Mouse (Mus musculus): ENCODE measurements around the gene Sult6b2.

The Sult6b2 gene

DNA sequence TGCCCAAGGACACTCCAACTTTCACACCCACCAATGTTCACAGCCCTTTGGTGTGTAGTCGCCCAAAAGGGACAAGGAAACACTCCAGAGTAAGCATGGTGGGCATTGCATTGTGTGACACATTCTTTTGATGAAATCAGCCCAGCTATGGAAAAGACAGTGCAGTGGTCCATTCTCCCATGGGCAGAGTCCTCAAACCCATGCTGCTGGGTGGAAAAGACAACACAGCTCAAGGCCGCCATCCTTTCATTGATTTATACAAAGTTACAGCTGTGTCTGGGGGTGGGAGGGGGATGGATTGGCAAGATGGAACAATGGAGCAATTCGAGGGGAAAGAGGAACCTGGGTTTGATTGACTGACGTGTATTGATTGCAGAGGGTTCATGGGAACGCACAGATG lies 8.7 kb upstream of the Sult6b2 start:
- in situ Hi-C loops (cut with MboI; ENCODE audit: low sequenced_read_pairs) = no loop called here

DNA sequence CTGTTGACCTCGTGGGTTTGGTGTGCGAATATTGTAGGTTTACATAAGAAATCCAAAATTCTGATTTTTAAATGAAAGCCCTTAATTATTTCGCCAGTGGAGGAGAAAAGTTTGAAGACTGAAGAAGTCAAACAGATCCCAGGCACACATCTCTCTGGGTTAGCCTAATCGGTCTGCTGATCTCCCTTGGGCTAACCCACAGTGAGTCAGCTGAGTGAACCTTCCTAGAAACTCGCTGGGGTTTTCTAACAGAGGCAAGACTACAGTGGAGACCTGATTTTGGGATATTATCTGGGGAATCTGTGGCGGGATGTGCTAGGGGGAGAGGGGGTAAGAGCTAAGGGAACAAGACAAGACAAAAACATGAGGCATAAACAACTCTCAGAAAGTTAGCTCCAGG lies 5.9 kb upstream of the Sult6b2 start:
- in situ Hi-C loops (cut with MboI; ENCODE audit: low sequenced_read_pairs) = no loop called here

DNA sequence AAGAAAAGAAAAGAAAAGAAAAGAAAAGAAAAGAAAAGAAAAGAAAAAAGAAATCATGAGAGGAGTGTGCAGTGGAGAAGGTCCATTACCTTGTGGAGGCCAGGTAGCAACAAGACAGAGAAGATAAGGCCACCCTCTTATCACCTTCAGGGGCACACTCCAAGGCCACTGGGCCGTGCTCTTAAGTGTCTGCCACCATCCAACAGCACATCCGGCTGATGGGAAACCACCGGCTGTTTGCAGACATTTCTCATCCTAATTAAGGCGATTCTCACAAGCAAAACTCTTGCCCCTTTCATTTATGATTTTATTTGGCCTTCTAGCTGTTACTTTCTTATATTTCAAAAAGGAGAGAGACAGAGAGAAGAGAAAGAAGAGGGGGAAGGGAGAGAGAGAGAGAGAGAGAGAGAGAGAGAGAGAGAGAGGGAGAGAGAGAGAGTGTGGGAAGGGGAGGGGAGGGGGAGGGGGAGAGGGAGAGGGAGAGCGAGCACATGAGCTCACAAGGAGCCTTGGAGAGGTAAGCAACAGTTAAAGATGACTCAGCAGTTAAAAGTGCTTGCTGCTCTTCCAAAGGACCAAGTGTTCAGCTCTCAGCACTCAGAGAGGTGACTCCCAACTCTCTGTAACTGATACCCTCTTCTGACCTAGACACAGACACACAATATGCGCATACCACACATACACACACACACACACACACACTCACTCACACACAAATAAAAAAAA lies 5.2 kb upstream of the Sult6b2 start:
- in situ Hi-C loops (cut with MboI; ENCODE audit: low sequenced_read_pairs) = no loop called here

DNA sequence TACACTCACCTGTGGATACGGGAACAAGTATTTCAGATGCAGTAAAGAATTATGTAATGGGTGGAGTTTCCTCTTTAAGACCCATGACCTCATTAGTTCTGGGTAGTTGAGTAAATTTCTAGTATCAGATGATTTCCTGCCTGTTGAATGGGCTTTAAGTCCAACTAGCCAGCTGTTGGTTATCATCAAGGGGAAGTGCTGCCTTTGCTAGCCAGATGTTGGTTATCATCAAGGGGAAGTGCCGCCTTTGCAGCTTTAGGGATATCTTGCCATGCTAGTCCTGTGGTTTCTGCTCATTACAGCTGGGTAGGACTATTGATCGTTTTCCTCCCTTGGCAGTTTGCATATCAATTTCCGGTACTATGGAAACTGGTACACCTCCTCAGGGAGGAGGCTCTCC lies 2.0 kb upstream of the Sult6b2 start:
- in situ Hi-C loops (cut with MboI; ENCODE audit: low sequenced_read_pairs) = no loop called here

DNA sequence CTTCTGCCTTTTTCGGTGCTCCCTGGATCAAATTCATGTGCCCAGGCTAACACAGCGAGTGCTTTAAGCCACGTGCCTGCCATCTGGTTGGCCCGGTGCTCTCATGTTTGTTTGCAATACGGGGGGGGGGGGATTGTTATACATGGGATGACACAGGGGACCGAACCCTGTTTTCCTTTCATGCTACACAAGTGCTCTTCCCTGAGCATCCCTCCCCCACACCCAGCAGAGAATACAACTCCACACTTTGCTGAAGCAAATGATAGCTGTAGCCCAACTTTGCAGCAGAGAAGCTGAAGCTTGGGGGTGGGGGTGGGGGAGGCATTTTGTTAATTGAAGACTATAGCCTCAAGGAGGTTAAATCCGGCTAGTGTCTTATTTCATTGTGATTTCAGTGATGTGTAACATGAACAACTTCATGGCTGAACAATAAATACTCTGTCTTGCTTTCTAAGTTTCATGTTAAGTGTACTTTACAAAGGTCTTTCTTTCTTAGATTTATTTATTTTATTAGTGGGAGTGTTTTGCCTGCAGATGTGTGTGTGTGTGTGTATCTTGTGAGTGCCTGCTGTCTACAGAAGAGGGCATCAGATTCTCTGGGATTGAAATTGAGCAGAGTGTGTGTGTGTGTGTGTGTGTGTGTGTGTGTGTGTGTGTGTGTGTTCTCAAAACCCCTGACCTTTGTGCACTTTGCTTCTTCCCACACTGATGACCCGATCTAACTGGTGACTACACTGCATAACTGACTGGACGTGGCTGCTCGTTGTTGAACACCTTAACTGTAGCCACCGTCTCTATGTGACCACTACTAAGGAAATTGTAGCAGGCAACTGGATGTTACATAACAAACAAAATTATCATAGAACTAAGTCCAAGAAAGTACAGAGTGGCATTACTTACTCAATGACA lies 1.4 kb downstream of the Sult6b2 start:
- in situ Hi-C loops (cut with MboI; ENCODE audit: low sequenced_read_pairs) = no loop called here

DNA sequence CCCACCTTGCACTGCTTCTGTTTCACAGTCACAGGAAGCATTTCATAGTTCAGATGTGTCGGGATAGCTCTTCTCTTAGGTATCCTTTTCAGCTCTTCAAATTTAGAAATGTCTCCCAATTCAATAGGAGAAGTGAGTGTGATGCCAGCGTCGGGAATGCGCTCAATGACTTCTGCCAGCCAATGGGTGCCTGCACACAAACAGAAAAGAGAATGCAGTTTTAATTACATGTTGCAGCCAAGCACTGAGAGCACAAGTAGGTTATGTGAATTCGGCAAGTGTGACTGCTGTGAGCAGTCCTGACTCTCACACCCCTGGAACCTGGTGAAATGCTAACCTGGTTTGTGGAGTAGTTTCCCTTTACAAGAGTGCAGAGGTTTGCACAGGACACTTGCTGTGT lies 2.6 kb downstream of the Sult6b2 start:
- in situ Hi-C loops (cut with MboI; ENCODE audit: low sequenced_read_pairs) = no loop called here

DNA sequence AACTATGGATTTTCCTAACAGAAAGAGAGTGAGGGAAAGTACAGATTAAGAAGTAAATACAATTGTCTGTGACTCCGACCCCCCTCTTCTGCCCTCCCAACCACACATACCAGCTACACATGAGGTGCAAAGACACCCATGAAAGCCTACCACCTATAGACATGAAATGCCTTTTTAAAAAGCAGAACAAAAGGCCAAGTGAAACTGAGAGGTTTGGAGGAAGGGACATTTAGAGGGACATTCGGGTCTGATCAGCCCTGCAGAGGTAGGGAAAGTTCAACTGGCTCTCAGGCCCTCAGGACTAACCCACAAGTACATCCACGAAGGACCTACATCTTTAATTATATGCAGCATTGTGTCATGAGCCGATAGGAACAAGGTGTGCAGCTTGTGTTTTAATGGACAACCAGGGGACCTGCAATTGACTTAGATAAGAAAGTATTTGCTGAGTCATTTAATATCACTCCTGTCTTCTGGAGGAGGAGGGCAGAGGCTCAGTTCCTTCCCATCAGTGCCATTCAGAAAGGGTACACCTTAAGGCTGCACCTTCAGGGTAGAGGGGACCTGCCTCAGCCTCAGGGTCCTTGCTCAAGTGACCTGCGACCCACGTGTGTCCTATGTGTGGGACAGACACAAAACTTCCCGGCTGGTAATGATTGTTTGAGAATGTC lies 4.5 kb downstream of the Sult6b2 start:
- in situ Hi-C loops (cut with MboI; ENCODE audit: low sequenced_read_pairs) = no loop called here

DNA sequence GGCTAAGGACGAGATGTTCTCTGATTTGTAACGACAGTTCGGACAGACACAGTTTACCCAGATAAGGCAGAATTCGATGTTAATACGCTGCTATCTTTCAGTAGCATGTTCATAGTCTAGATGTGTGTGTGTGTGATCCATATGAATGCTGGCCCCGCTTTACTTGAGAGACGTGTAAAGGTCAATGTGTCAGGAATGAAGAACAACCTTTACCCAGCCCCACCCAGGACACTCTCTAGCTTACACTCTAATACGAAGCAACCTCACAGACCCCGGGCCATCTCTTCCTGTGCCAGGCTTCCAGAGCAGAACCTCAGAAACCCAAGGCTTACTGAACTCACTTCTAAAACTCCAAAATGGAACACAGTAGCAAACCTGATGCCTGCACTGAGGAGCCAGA lies 5.5 kb downstream of the Sult6b2 start:
- in situ Hi-C loops (cut with MboI; ENCODE audit: low sequenced_read_pairs) = no loop called here

DNA sequence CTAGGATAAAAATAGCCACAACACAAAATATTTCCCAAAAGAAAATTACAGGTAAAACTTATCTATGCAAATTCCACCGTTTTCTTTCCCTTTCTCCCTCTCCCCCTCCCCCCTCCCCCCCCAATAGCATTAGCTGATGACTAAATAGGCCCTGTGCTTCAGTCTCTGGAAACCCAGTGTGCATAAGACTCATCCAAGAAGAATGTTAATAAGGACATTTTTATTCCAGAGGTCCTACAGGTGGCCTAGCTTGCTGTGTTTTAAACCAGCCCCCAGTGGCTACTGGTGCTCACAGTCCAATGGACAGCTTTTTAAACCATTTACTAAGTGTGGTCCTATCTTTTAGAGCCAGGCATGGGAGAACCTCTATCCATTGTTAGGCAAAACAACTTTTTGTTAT lies 6.3 kb downstream of the Sult6b2 start:
- in situ Hi-C loops (cut with MboI; ENCODE audit: low sequenced_read_pairs) = no loop called here

DNA sequence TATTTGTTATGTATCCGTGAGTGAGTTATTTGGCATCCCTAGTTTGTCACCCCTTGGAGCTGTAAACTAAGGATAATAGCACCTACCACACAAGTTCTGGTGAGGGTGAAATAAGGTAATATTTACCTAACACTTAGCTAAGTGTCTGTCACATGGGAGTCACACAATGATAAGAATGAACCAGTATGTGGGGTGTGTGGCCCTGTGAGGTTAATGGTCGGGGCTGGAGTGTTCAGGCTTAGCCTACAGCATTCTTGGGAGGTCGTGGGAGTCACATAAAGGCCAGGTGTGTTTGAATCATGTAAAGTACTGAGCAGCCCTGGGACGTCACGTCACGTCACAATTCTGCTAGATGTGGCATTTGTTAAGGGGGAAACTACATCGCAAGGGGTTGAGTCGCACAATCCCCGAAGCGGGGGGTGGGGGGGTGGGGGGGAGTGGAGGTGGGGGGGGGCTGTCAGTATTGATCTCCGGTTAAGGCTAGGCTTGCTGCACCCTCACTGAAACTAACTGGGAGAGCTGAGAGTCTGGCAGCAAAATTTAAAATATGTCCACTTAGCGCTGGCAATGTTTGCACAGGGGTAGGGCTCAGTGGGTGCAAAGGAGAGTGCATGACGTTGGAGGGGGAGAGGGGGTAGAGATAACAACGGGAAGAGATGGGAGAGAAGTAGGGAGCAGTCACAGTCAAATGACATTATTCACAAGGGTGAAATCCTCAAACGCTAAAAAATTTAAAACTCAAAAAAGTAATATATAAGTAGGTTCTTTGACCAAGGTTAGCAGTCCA lies 8.5 kb downstream of the Sult6b2 start:
- in situ Hi-C loops (cut with MboI; ENCODE audit: low sequenced_read_pairs) = no loop called here

DNA sequence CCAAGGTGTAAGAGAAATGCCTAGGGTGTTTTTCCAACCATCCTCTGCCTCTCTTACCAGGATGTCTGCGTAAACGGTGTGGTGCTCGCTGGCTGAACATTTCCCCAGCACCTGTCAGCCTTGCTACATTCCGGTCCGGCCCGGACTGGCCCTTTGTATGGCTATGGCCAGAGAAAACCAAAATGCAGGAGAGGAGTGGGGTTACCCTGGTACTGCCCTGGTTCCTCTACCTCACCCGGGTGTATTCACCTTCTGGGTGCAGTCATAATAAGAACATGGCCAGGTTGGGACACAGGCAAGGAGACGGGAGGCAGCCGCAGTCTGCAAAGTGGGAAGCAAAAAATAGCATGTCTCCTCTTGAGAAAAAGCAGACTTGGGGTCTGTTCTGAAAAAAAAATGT lies 9.2 kb downstream of the Sult6b2 start:
- in situ Hi-C loops (cut with MboI; ENCODE audit: low sequenced_read_pairs) = no loop called here

DNA sequence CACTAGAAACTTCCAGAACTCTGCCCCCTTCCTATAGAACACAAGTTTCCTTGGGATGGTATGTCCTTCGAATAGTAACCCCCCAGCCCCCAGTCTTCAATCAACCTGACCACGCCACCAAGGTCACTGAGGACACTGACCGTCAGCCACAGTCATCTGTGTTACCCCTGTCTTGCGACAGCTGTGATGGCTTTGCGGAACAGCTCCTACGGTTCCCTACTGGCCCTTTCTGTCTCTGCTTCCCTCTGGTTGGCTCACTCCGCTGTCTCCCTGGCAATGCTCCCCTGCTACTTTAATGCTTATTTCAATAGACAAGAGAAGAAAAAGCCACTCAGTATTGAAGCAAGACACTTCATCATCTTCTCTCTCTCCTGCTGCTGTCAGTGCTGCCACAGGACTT lies 10.8 kb downstream of the Sult6b2 start:
- in situ Hi-C loops (cut with MboI; ENCODE audit: low sequenced_read_pairs) = no loop called here

DNA sequence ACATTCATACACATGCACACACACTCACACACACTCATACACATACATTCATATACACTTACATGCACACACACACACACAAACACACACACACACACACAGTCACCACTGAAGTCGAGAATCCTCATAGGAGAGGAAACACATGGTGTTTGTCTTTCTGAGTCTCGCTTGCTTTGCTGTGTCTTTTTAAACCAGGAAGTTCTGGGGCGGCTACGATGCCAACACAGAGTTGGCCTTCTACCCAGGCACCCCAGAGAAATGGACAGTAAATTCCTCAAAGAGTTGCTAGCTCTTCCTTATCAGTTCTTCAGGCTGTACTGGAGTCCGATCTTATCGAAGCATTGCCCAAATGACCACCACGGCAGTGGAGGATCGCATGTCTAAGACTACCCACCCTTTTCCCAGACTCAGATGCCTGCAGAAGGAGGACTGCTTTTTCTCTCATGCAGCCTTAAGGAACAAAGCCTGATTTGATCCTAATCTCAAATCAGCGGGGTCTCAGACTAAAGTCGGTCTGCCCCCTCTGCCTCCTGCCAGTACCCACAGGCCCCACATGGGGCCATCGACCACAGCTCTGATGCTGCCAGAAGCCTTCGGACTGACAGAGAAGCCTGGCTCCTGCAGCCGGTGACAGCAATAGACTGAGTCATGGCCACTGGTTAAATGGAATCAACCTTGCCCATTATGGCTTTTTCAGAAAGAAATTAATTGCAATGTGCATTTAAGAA lies 11.9 kb downstream of the Sult6b2 start:
- in situ Hi-C loops (cut with MboI; ENCODE audit: low sequenced_read_pairs) = no loop called here

DNA sequence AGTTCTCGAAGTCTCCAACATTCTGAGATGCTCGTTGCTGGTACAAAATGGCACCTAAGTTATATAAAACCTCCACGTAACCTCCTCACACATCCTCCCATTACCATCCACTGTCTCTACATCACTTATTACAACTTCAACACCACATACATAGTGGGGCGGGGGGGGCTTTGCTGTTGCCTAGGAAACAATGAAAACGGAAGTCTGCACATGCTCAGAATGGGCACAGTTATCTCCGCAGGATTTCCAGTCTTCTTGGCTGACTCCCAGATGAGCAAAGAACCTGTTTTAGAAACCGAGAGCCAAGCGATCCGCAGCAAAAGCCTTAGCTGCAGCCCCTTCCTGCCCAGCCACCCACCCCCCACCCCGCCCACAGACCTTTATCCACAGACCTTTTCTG lies 14.6 kb downstream of the Sult6b2 start:
- in situ Hi-C loops (cut with MboI; ENCODE audit: low sequenced_read_pairs) = no loop called here

DNA sequence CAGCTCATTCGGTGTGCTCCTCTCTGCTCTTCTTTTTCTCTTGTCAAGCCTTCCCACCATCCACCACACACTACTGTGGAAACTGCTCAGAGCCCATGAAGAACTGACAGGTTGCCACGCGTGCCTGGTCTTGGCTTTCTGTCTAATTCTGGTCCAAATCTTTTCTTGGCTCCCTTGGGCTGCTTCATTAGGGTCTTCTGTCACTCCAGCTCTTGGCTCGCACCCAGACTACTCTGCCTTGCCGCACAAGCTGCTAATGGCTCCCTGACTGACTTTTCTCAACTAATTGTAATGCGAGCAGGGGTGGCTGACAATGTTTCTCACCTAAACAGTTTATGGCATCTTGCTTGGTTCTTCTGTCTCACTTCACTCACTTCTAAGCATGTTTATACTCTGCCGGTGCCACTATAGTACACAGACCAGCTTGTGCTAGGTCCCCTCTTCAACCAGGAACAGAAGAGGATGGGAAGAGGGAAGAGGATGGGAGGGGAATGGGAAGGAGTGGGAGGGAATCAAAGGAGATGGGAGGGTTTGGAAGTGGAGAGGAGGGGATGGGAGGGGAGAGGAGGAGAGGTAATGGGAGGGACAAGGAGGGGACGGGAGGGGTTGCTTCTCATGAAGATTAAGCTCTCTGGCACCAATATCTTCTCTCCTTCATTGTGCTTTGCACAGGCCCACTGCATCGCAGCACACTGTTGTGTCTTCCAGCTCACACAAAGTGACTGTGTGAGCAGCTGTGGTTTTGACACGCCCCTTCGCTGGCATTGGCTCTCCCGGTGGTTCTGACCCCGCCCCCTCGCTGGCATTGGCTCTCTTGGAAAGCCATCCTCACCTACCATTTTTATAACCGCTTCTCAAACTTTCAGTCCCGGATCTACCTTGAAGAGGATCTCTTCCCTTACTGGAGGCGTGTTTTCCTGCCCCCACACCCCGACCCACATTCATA lies 16.0 kb downstream of the Sult6b2 start:
- in situ Hi-C loops (cut with MboI; ENCODE audit: low sequenced_read_pairs) = no loop called here

DNA sequence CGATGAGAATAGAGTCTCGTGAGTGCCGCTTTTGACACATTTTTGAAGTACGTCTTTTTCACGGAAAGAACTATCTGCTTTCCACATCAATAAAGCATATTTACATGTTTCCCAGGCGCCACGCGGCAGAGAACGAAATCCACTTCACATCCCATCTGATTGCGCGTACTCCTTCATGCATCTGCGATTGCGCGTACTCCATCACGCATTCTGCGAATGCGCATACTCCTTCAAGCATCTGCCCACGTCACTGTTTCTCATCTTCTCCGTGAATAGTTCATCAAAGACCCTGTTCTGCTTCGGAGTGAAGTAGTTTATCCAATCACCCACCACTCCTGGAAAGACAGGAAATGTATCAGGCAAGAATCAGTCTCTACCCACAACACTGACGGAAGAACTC lies 18.2 kb downstream of the Sult6b2 start:
- in situ Hi-C loops (cut with MboI; ENCODE audit: low sequenced_read_pairs) = no loop called here

DNA sequence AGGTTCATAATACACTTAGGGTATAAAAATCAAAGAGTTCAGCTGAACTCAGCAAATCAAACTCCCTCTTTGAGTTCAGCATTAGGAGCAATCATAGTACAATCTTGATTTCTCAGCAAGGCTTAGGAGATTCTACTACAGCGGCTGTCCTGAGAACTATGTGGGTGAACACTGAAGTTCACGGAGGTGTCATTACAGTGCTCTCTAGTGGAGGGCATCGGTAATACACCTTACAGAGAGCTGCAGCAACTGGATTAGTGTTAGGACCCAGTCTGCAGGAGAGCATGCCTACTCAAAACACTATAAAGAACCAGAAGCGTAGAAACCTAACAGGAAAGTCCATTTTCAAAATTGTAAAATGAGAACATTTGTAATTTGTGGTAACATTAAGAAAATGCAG lies 19.0 kb downstream of the Sult6b2 start:
- in situ Hi-C loops (cut with MboI; ENCODE audit: low sequenced_read_pairs) = no loop called here

DNA sequence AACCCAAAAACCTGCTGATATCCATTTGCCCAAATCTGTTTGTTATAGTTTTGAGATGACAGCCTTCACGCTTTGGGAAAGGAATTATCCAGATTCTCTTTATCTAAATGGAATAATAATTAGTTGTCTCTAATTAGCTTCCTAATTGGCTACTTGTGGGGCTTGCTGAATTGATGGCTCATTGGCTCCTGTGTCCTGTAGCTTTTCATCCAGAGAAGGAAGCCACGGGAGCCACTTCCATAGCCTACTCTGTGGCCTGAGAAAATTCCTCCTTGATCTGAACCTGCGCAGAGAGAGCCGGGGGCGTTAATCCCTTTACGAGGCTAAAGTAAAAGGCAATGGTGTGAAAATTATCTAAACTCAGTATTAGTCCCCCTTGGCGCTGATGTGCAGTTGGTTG lies 23.0 kb downstream of the Sult6b2 start:
- in situ Hi-C loops (cut with MboI; ENCODE audit: low sequenced_read_pairs) = no loop called here

DNA sequence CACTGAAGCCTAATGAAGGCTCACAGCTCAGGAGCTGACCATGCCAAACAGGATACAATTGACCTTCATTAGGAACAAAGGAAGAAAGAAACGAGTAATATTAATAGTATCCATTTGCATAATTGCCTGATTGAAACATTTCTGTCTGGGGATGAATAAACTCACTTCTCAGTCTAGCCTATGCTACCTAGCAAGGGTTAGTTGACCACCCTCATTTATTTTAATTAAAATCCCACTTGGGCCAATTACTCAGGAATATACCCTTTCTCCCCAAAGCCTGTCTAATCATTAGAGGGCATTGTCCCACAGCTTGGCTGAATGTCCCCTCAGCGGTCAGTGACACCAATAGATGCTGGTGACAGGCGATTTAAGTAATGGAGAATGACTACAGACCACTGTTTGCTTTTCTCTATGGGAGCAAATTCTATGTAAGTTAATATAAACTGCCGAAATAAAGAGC lies 23.7 kb downstream of the Sult6b2 start:
- in situ Hi-C loops (cut with MboI; ENCODE audit: low sequenced_read_pairs) = no loop called here

Data from CH12F3 (cell line).